Mouse (Mus musculus) kidney, embryonic 14.5 days (tissue): ENCODE data around the gene Mast3. TPM values are rescaled to one million over a fixed set of nuclear protein-coding genes. Genes with fewer than 3 reads are reported as not detected.

Source experiments
- ATAC-seq: fragments of 200-750 bp; cut with Nextera tagmentation; 2 replicates; pipeline ENCODE4 v1.8.0; 2017; ENCODE audit warnings: moderate number of reproducible peaks, mild to moderate bottlenecking, moderate TSS enrichment, moderate library complexity; ENCODE audit not compliant: low FRiP score, low TSS enrichment
- H3K27ac ChIP-seq: fragments of 300-500 bp; sonication (generic); 2 replicates; pipeline ENCODE4 v1.5.1; 2014; ENCODE audit warnings: low read depth, mild to moderate bottlenecking, low read length, moderate library complexity, mixed read lengths
- H3K27me3 ChIP-seq: fragments of 300-500 bp; sonication (generic); 2 replicates; pipeline ENCODE4 v1.6.1; 2014; ENCODE audit warnings: mild to moderate bottlenecking, low read length; ENCODE audit not compliant: control insufficient read depth, insufficient read depth
- H3K36me3 ChIP-seq: fragments of 300-500 bp; sonication (generic); 2 replicates; pipeline ENCODE4 v1.6.1; 2014; ENCODE audit warnings: low read length, mixed read lengths; ENCODE audit not compliant: control insufficient read depth, insufficient read depth
- H3K4me1 ChIP-seq: fragments of 300-500 bp; sonication (generic); 2 replicates; pipeline ENCODE4 v1.6.1; 2014; ENCODE audit warnings: low read length, mixed read lengths; ENCODE audit not compliant: control insufficient read depth, insufficient read depth
- H3K4me2 ChIP-seq: fragments of 300-500 bp; sonication (generic); replicated peaks from 2 replicates; pipeline ENCODE4 v1.6.1; 2014; ENCODE audit warnings: low read depth, mild to moderate bottlenecking, low read length
- H3K4me3 ChIP-seq: fragments of 300-500 bp; sonication (generic); 2 replicates; pipeline ENCODE4 v1.5.1; 2014; ENCODE audit warnings: mild to moderate bottlenecking, low read length
- H3K9ac ChIP-seq: fragments of 300-500 bp; sonication (generic); 2 replicates; pipeline ENCODE4 v1.6.1; 2014; ENCODE audit warnings: low read depth, mild to moderate bottlenecking, low read length, moderate library complexity
- H3K9me3 ChIP-seq: fragments of 300-500 bp; sonication (generic); 2 replicates; pipeline ENCODE4 v1.6.1; 2016; ENCODE audit warnings: low read length; ENCODE audit not compliant: control insufficient read depth
- WGBS: fragments of 180-500 bp; shearing (Covaris S2); extraction: QIAGEN DNeasy Blood & Tissue Kit; methylation state at CpG from one replicate; pipeline ENCODE4 v1.1.7; 2014; 5-methylcytosine and 5-hydroxymethylcytosine counted together
- polyA plus RNA-seq: library from polyadenylated mRNA; unstranded; fragments of >200 nt; fragmentation: Nextera tagmentation; extraction: Ambion mirVana; gene quantifications from 2 replicates; pipeline ENCODE4 v1.2.1, GENCODE M21; 2014

The Mast3 gene
- polyA plus RNA-seq, 1 experiment from 2014 or later = 17.2 TPM

DNA sequence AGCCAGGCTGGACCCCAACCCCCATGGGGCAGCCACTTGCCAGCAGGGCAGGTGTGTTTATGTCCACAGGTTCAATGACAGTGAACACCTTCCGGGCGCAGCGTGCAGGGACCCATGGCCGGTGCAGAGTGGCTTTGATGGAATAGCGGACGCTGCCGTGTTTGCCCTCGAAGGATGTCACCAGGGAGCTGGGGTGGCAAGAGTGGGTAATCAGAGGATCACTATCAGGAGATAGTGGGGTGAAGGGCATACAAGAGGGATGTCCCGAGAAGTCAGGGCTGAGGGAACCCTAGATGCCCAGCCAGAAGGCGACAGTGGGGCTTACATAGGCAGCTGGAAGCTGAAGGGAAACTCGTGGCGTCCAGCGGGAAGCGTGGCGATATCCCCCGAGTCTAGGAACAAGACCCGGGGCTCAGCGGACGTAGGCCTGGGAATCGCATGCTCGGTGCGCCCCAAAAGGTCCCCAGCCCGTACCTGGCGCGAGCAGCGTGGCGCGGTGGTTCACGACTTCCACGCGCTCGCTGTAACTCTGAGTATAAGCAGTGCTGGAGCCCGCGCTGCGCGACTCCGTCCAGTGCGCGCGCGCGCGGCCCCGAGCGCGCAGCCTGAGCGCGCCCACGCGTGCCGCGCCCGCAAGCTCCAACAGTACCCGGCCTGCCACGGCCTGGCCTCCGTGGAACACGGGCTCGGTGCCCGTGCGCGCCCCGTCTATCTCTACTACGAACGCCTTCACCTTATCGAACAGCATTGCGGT lies 34.0 kb upstream of the Mast3 start:
- Histone ChIP-seq H3K4me2 (peak overlapping the region; percentile 88), H3K4me1 (no peaks in the 10 kb centered on the region; the same call in 1 of the 2 replicates), H3K9ac (peak overlapping the region; percentile 79), H3K36me3 (peaks cover 10% of the 10 kb centered on the region; the same call in 1 of the 2 replicates), H3K9me3 (no peaks in the 10 kb centered on the region), H3K27me3 (no peaks in the 10 kb centered on the region), H3K4me3 (peak overlapping the region; percentile 79), H3K27ac (peak overlapping the region; percentile 83)
- WGBS = 2% methylated on average over 66 of the region's 66 CpGs
- peak; percentile 21 for ATAC-seq

DNA sequence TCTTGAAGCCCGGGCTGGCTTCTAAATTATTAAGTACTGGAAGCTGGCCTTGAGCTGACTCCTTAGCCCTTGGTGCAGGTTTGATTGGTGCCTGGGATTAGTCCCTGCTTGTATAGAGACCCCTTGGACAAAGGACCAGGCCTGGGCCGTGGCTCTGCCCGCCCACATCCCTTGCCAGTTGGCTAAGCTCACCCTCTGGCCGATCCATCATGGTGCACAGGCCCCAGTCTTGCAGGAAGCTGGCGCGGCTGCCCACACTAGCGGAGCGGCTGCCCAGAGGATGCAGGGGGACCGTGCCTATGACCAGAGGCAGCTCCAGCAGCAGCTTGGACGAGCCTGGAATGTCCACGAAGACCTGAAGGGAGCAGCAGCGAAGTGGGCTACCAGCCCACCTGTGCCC lies 31.8 kb upstream of the Mast3 start:
- Histone ChIP-seq H3K4me1 (peaks cover 7% of the 10 kb centered on the region; the same call in 1 of the 2 replicates), H3K27me3 (no peaks in the 10 kb centered on the region), H3K9me3 (no peaks in the 10 kb centered on the region), H3K4me3 (no peak overlapping the region), H3K4me2 (no peak overlapping the region), H3K9ac (no peak overlapping the region), H3K36me3 (peaks cover 10% of the 10 kb centered on the region; the same call in 1 of the 2 replicates), H3K27ac (no peak overlapping the region)
- 86% methylated on average over 12 of the region's 12 CpGs for WGBS
- no peak for ATAC-seq

DNA sequence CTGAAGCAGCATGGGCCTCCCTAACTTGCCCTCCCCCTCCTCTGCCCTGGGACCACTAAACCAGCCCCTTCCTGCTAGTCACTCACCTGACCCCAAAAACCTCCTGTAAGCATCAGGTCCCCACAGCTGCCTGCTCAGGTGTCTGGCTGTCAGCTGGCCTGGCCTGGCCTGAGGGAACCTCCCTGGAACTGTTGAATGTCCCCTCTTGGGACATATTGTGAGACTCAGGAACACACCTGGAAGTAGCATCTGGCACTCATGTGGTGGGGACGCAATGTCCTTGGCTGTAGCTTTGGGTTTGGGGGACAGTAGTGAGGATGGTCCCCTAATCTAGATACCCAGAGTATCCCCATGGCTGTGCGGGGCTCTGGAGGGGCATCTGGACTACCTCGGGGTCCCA lies 29.2 kb upstream of the Mast3 start:
- no peaks in the 10 kb centered on the region for H3K27me3 ChIP-seq

DNA sequence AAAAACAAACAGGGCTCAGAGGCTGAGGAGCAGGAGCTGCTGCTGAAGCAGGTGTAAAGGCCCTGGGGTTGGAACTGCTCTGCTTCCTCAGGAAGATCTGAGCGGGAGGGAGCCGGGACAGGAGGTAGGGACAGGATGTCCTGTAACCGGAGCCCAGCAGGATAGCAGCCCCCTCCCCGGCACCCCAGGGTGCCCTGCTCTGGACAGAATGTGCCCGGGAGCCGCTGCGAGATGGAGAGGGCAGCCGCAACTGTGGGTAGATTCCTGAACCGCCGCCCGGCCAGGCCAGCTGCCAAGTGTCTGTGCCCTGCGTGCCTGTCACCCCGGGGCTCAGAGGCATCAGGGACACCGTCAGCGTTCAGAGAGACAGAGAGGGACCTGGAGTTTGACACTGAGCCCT lies 28.7 kb upstream of the Mast3 start:
- Histone ChIP-seq H3K36me3 (peaks cover 10% of the 10 kb centered on the region; the same call in 1 of the 2 replicates), H3K27me3 (no peaks in the 10 kb centered on the region), H3K9me3 (no peaks in the 10 kb centered on the region), H3K9ac (no peak overlapping the region), H3K4me2 (no peak overlapping the region), H3K4me3 (no peak overlapping the region), H3K4me1 (0 out of 2 replicates have a peak, but pooled peaks cover 7% of the 10 kb centered on the region), H3K27ac (no peak overlapping the region)
- ATAC-seq = no peak; the same call in 1 of the 2 replicates
- 47% methylated on average over 15 of the region's 15 CpGs for WGBS

More for the DNA sequence above, 29.2 kb upstream of the Mast3 start:
- Histone ChIP-seq H3K9me3 (no peaks in the 10 kb centered on the region), H3K4me3 (no peak overlapping the region), H3K9ac (no peak overlapping the region), H3K4me1 (0 out of 2 replicates have a peak, but pooled peaks cover 7% of the 10 kb centered on the region), H3K4me2 (no peak overlapping the region), H3K27ac (no peak overlapping the region), H3K36me3 (peaks cover 10% of the 10 kb centered on the region; the same call in 1 of the 2 replicates)
- ATAC-seq = no peak
- 93% methylated on average over 3 of the region's 3 CpGs for WGBS

- no peak overlapping the region for H3K4me3 ChIP-seq
- no peak; the same call in 1 of the 2 replicates for ATAC-seq
- 41% methylated on average over 9 of the region's 9 CpGs for WGBS
- H3K27me3 ChIP-seq = no peaks in the 10 kb centered on the region
- peaks cover 10% of the 10 kb centered on the region; the same call in 1 of the 2 replicates for H3K36me3 ChIP-seq
- H3K4me1 ChIP-seq = 0 out of 2 replicates have a peak, but pooled peaks cover 7% of the 10 kb centered on the region
- no peak overlapping the region for H3K4me2 ChIP-seq
- H3K9me3 ChIP-seq = no peaks in the 10 kb centered on the region
- no peak overlapping the region for H3K9ac ChIP-seq
- no peak overlapping the region for H3K27ac ChIP-seq
Measured at GRCm38 (mm10) chr8:70833018-70833482, 28.2 kb upstream of the Mast3 start.

GRCm38 (mm10) chr8:70832371-70832770 lies 27.5 kb upstream of the Mast3 start:
- no peaks in the 10 kb centered on the region for H3K9me3 ChIP-seq
- ATAC-seq = no peak
- H3K4me2 ChIP-seq = no peak overlapping the region
- 74% methylated on average over 11 of the region's 11 CpGs for WGBS
- H3K27ac ChIP-seq = peak overlapping the region; percentile 17; the same call in 1 of the 2 replicates
- H3K36me3 ChIP-seq = peaks cover 10% of the 10 kb centered on the region; the same call in 1 of the 2 replicates
- no peak overlapping the region for H3K9ac ChIP-seq
- 0 out of 2 replicates have a peak, but pooled peaks cover 7% of the 10 kb centered on the region for H3K4me1 ChIP-seq
- no peaks in the 10 kb centered on the region for H3K27me3 ChIP-seq
- no peak overlapping the region for H3K4me3 ChIP-seq

- peaks cover 3% of the 10 kb centered on the region; the same call in 1 of the 2 replicates for H3K9me3 ChIP-seq
- no peak for ATAC-seq
- peaks cover 10% of the 10 kb centered on the region; the same call in 1 of the 2 replicates for H3K36me3 ChIP-seq
- no peaks in the 10 kb centered on the region for H3K27me3 ChIP-seq
- H3K4me1 ChIP-seq = 0 out of 2 replicates have a peak, but pooled peaks cover 7% of the 10 kb centered on the region
- no peak overlapping the region for H3K9ac ChIP-seq
- 88% methylated on average over 8 of the region's 8 CpGs for WGBS
- H3K27ac ChIP-seq = no peak overlapping the region
- no peak overlapping the region for H3K4me2 ChIP-seq
- H3K4me3 ChIP-seq = no peak overlapping the region
Measured at GRCm38 (mm10) chr8:70831517-70831916, 26.7 kb upstream of the Mast3 start.

DNA sequence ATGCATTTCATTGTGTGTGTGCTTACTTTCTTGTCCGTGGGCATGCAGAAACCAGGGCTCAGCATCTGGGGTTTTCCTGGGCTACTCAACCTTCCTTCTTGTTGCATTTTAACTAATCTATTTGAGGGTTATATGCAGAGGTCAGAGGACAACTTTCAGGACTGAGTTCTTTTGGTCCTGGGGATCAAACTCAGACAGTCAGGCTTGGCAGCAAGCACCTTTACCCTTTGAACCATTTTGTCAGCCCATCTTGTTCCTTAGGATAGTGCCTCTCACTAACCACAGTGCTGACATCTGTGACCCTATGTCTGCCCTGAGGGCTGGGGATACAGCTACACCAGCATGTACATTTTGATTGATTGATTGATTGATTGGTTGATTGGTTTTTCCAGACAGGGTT lies 22.9 kb upstream of the Mast3 start:
- no peak for ATAC-seq
- 88% methylated on average over 1 of the region's 1 CpGs for WGBS

GRCm38 (mm10) chr8:70827010-70827409 lies 22.2 kb upstream of the Mast3 start:
- no peak for ATAC-seq
- WGBS = 93% methylated on average over 2 of the region's 2 CpGs

More for the DNA sequence above, 22.9 kb upstream of the Mast3 start:
- H3K9ac ChIP-seq = no peak overlapping the region
- no peak overlapping the region for H3K27ac ChIP-seq
- no peaks in the 10 kb centered on the region for H3K27me3 ChIP-seq
- peaks cover 3% of the 10 kb centered on the region; the same call in 1 of the 2 replicates for H3K9me3 ChIP-seq
- H3K36me3 ChIP-seq = no peaks in the 10 kb centered on the region
- no peaks in the 10 kb centered on the region for H3K4me1 ChIP-seq
- H3K4me3 ChIP-seq = no peak overlapping the region
- H3K4me2 ChIP-seq = no peak overlapping the region

More at GRCm38 (mm10) chr8:70827010-70827409, 22.2 kb upstream of the Mast3 start:
- no peak overlapping the region for H3K4me2 ChIP-seq
- H3K4me3 ChIP-seq = no peak overlapping the region
- no peak overlapping the region for H3K27ac ChIP-seq
- peaks cover 3% of the 10 kb centered on the region; the same call in 1 of the 2 replicates for H3K9me3 ChIP-seq
- H3K9ac ChIP-seq = no peak overlapping the region
- H3K4me1 ChIP-seq = no peaks in the 10 kb centered on the region
- no peaks in the 10 kb centered on the region for H3K27me3 ChIP-seq
- no peaks in the 10 kb centered on the region for H3K36me3 ChIP-seq
